Mouse (Mus musculus) testis, adult 2 months (tissue): ENCODE measurements around the gene Jak3.
A peak's percentile ranks its signal among the peaks of the same experiment; 100 is the strongest.

ENCODE experiments used
- CTCF ChIP-seq: fragments of 200-500 bp; IDR thresholded peaks from 2 replicates; pipeline ENCODE4 v1.5.1; 2012; ENCODE audit warnings: low read depth, mild to moderate bottlenecking, inconsistent platforms, low read length, moderate library complexity; ENCODE audit not compliant: control insufficient read depth, insufficient read depth, insufficient replicate concordance
- POLR2A ChIP-seq: fragments of 200-500 bp; IDR thresholded peaks from 2 replicates; pipeline ENCODE4 v1.6.1; 2012; ENCODE audit warnings: low read depth, mild to moderate bottlenecking, inconsistent platforms, low read length, moderate library complexity; ENCODE audit not compliant: control insufficient read depth

- TF ChIP-seq POLR2A: no peak
- TF ChIP-seq CTCF: peak; percentile 69; the same call in 1 of the 2 replicates
Observed at GRCm38 (mm10) chr8:71707874-71708273, 31.8 kb downstream of the Jak3 start.
